Comparison of ENCODE assay signal across 8 mouse cellular contexts in genomic region chr2:173022056-173022681, GRCm38 (mm10). TPM values are rescaled to one million over a fixed set of nuclear protein-coding genes. Genes with fewer than 3 reads are reported as not detected.
DNase-seq lines count a peak whose midpoint lies in the region; ATAC-seq and TF ChIP-seq lines count a peak whose summit lies in the region.

No protein-coding gene starts in this region.

- H3K27me3 ChIP-seq in forebrain, postnatal 0 days (ENCODE audit: insufficient read depth, low read length): no peaks in the 10 kb centered on the region
- no peaks in the 10 kb centered on the region for H3K27me3 ChIP-seq in intestine, embryonic 16.5 days (replicated peaks; ENCODE audit: control insufficient read depth, insufficient read depth, low read length)
- no peaks in the 10 kb centered on the region for H3K27me3 ChIP-seq in megakaryocyte, embryonic 14.5 days (replicated peaks)
- no peaks in the 10 kb centered on the region for H3K27me3 ChIP-seq in stomach, postnatal 0 days (ENCODE audit: control insufficient read depth, insufficient read depth, low read length)

- under 1% methylated on average over 51 of the region's 51 CpGs for WGBS in forebrain, postnatal 0 days
- under 1% methylated on average over 51 of the region's 51 CpGs for WGBS in intestine, embryonic 16.5 days
- WGBS in stomach, postnatal 0 days: under 1% methylated on average over 46 of the region's 51 CpGs

- peak overlapping the region; percentile 40; the same call in 1 of the 2 replicates for H3K27ac ChIP-seq in forebrain, postnatal 0 days (ENCODE audit: low read depth, low read length)
- H3K27ac ChIP-seq in intestine, embryonic 16.5 days (ENCODE audit: low read length): no peak overlapping the region; the same call in 1 of the 2 replicates
- H3K27ac ChIP-seq in stomach, postnatal 0 days (replicated peaks): 0 out of 2 replicates have a peak overlapping the region, but pooled peaks have one; percentile 30

- peak overlapping the region; percentile 85 for H3K4me3 ChIP-seq in forebrain, postnatal 0 days (ENCODE audit: low read depth, low read length)
- H3K4me3 ChIP-seq in intestine, embryonic 16.5 days (ENCODE audit: low read length): peak overlapping the region; percentile 73
- peak overlapping the region; percentile 97 for H3K4me3 ChIP-seq in megakaryocyte, embryonic 14.5 days (replicated peaks)
- peak overlapping the region; percentile 72 for H3K4me3 ChIP-seq in stomach, postnatal 0 days (ENCODE audit: low read depth, low read length)

- H3K4me2 ChIP-seq in forebrain, postnatal 0 days (ENCODE audit: low read depth): peak overlapping the region; percentile 64
- H3K4me2 ChIP-seq in intestine, embryonic 16.5 days (ENCODE audit: low read depth, low read length): peak overlapping the region; percentile 86
- H3K4me2 ChIP-seq in stomach, postnatal 0 days (replicated peaks; ENCODE audit: low read depth): peak overlapping the region; percentile 95

- peak; percentile 24 for DNase-seq in layer of hippocampus, adult 9-10 months (ENCODE audit: low spot score)
- DNase-seq in layer of hippocampus, adult 11-12 months (ENCODE audit: low spot score): no peak
- DNase-seq in adrenal gland, postnatal 10 days: peak; percentile 70
- no peak for DNase-seq in forebrain, postnatal 0 days
- DNase-seq in stomach, postnatal 0 days (ENCODE audit: low spot score): peak; percentile 55
- DNase-seq in right cerebral cortex, adult 2 months (ENCODE audit: low spot score in 2 of 2): no peak

- H3K36me3 ChIP-seq in forebrain, postnatal 0 days (ENCODE audit: insufficient read depth): no peaks in the 10 kb centered on the region
- H3K36me3 ChIP-seq in intestine, embryonic 16.5 days (ENCODE audit: control insufficient read depth, insufficient read depth, low read length): 0 out of 2 replicates have a peak, but pooled peaks cover 3% of the 10 kb centered on the region
- peaks cover 52% of the 10 kb centered on the region for H3K36me3 ChIP-seq in megakaryocyte, embryonic 14.5 days (replicated peaks; ENCODE audit: low read length)
- no peaks in the 10 kb centered on the region for H3K36me3 ChIP-seq in stomach, postnatal 0 days (ENCODE audit: control insufficient read depth, insufficient read depth, low read length)

- no peak for TF ChIP-seq CTCF in forebrain, postnatal 0 days (IDR thresholded peaks at IDR 0.05; ENCODE audit: low read depth)
- TF ChIP-seq CTCF in stomach, postnatal 0 days (IDR thresholded peaks at IDR 0.05; ENCODE audit: low read depth): no peak

- H3K4me1 ChIP-seq in forebrain, postnatal 0 days (ENCODE audit: insufficient read depth): peaks cover 8% of the 10 kb centered on the region
- peaks cover 59% of the 10 kb centered on the region for H3K4me1 ChIP-seq in intestine, embryonic 16.5 days (ENCODE audit: control insufficient read depth, insufficient read depth, low read length)
- peaks cover 83% of the 10 kb centered on the region for H3K4me1 ChIP-seq in megakaryocyte, embryonic 14.5 days
- H3K4me1 ChIP-seq in stomach, postnatal 0 days (replicated peaks; ENCODE audit: control insufficient read depth, insufficient read depth): peaks cover 10% of the 10 kb centered on the region

- H3K9ac ChIP-seq in forebrain, postnatal 0 days: peak overlapping the region; percentile 68
- H3K9ac ChIP-seq in intestine, embryonic 16.5 days (ENCODE audit: low read depth, low read length): peak overlapping the region; percentile 81
- peak overlapping the region; percentile 65 for H3K9ac ChIP-seq in stomach, postnatal 0 days (ENCODE audit: low read length)

- ATAC-seq in forebrain, postnatal 0 days: peak; percentile 44
- peak; percentile 2; the same call in 1 of the 2 replicates for ATAC-seq in intestine, embryonic 16.5 days
- ATAC-seq in stomach, postnatal 0 days (ENCODE audit: low FRiP score, low TSS enrichment): peak; percentile 6; the same call in 1 of the 2 replicates

- no peaks in the 10 kb centered on the region for H3K9me3 ChIP-seq in forebrain, postnatal 0 days (ENCODE audit: low read length)
- no peaks in the 10 kb centered on the region for H3K9me3 ChIP-seq in intestine, embryonic 16.5 days (ENCODE audit: control insufficient read depth, low read length)
- no peaks in the 10 kb centered on the region for H3K9me3 ChIP-seq in megakaryocyte, embryonic 14.5 days
- H3K9me3 ChIP-seq in stomach, postnatal 0 days (ENCODE audit: control insufficient read depth, low read length): no peaks in the 10 kb centered on the region

- TF ChIP-seq EP300 in stomach, postnatal 0 days (optimal IDR thresholded peaks at IDR 0.05): no peak

RNA-seq across cellular contexts. Expression of gene Rbm38, which starts 1.9 kb away (rescaled TPM):
- total RNA-seq in adrenal gland, postnatal 10 days (2021): 10 to 100 TPM; 25.3 to 39.6 TPM
- 5.9 and 6.6 TPM in 2 replicates for total RNA-seq in forebrain, postnatal 0 days (2014; rRNA removed)
- 11.0 and 14.5 TPM in 2 replicates for polyA plus RNA-seq in forebrain, postnatal 0 days (2015; fragmentation: Nextera tagmentation; extraction: Ambion mirVana)
- 62.6 and 64.6 TPM in 2 replicates for polyA plus RNA-seq in intestine, embryonic 16.5 days (2015; fragmentation: Nextera tagmentation; extraction: Ambion mirVana)
- polyA plus RNA-seq in megakaryocyte, embryonic 14.5 days (2012; ENCODE audit: insufficient read depth, low replicate concordance): 1,149 and 2,622 TPM in 2 replicates
- 24.9 and 25.4 TPM in 2 replicates for polyA plus RNA-seq in stomach, postnatal 0 days (2015; fragmentation: Nextera tagmentation; extraction: Ambion mirVana)

RNA-seq across cellular contexts. Expression of gene Rae1, which starts 22.3 kb away (rescaled TPM):
- 10 to 100 TPM; 51.6 to 54.8 TPM for total RNA-seq in adrenal gland, postnatal 10 days (2021)
- total RNA-seq in forebrain, postnatal 0 days (2014; rRNA removed): 103 and 108 TPM in 2 replicates
- 150 and 161 TPM in 2 replicates for polyA plus RNA-seq in forebrain, postnatal 0 days (2015; fragmentation: Nextera tagmentation; extraction: Ambion mirVana)
- polyA plus RNA-seq in intestine, embryonic 16.5 days (2015; fragmentation: Nextera tagmentation; extraction: Ambion mirVana): 110 and 117 TPM in 2 replicates
- polyA plus RNA-seq in megakaryocyte, embryonic 14.5 days (2012; ENCODE audit: insufficient read depth, low replicate concordance): 26.3 and 89.2 TPM in 2 replicates
- 66.8 and 68.7 TPM in 2 replicates for polyA plus RNA-seq in stomach, postnatal 0 days (2015; fragmentation: Nextera tagmentation; extraction: Ambion mirVana)

RNA-seq across cellular contexts. Expression of gene Spo11, which starts 44.7 kb away (rescaled TPM):
- total RNA-seq in adrenal gland, postnatal 10 days (2021): not detected
- total RNA-seq in forebrain, postnatal 0 days (2014; rRNA removed): 1.1 and 1.3 TPM in 2 replicates
- polyA plus RNA-seq in forebrain, postnatal 0 days (2015; fragmentation: Nextera tagmentation; extraction: Ambion mirVana): 0.92 and 1.1 TPM in 2 replicates
- 0.04 and 0.11 TPM in 2 replicates for polyA plus RNA-seq in intestine, embryonic 16.5 days (2015; fragmentation: Nextera tagmentation; extraction: Ambion mirVana)
- not detected in 2 replicates for polyA plus RNA-seq in megakaryocyte, embryonic 14.5 days (2012; ENCODE audit: insufficient read depth, low replicate concordance)
- 0.02 TPM in 2 replicates for polyA plus RNA-seq in stomach, postnatal 0 days (2015; fragmentation: Nextera tagmentation; extraction: Ambion mirVana)

Comparison
In these comparisons a context has a peak if more than half of its experiments do, and no peak if none do; other contexts are left out.
1. DNase-seq: peak in layer of hippocampus, adult 9-10 months (single experiment), adrenal gland, postnatal 10 days (single experiment) and stomach, postnatal 0 days (single experiment); none in layer of hippocampus, adult 11-12 months (single experiment), forebrain, postnatal 0 days (single experiment) and right cerebral cortex, adult 2 months (0 of 2).
2. RNA of gene Rbm38, which starts 1.9 kb away (polyA plus RNA-seq): 1,149 to 2,622 TPM in megakaryocyte, embryonic 14.5 days; 62.6 to 64.6 TPM in intestine, embryonic 16.5 days, 24.9 to 25.4 TPM in stomach, postnatal 0 days and 11.0 to 14.5 TPM in forebrain, postnatal 0 days; every median in the first group is over 10 times any median in the second.
3. Peak in every context shown above with its lines, with median percentiles within 50 percentile points of each other: ATAC-seq, H3K4me2 ChIP-seq, H3K4me3 ChIP-seq and H3K9ac ChIP-seq.